Mouse (Mus musculus): ENCODE measurements at regions not wholly inside any gene's neighbourhood (a gene's known extent, or its start where the extent isn't known, plus 50 kb on each side); places are given as distances from the start of the nearest gene placed in this dataset.

GRCm38 (mm10) chr15:6065100-6065499 lies 234.5 kb upstream of the Dab2 start:
- in situ Hi-C loops (cut with MboI; ENCODE audit: low pct_ligation_motif_present, low pct_unique_long_range_greater_than_20kb, low sequenced_read_pairs), result no loop called here
- no peak overlapping the region for H3K4me2 ChIP-seq (ENCODE audit: insufficient read depth, low read depth, poor library complexity, severe bottlenecking)
- no peak overlapping the region for H3K9ac ChIP-seq (ENCODE audit: insufficient read depth, low read depth)
- no peaks in the 10 kb centered on the region for H3K27me3 ChIP-seq (replicated peaks)
- H3K9me3 ChIP-seq (replicated peaks; ENCODE audit: low read length), result no peaks in the 10 kb centered on the region
- H3K4me1 ChIP-seq (ENCODE audit: control insufficient read depth in 1 of 2, insufficient read depth in 2 of 2), result no peaks in the 10 kb centered on the region
- H3K4me3 ChIP-seq (replicated peaks in 1 of 3; ENCODE audit: low read depth in 2 of 3, low read length in 2 of 3, poor library complexity in 1 of 3), result no peak overlapping the region
- no peaks in the 10 kb centered on the region for H3K79me2 ChIP-seq (replicated peaks; ENCODE audit: control insufficient read depth, extremely low read depth, insufficient read depth, poor library complexity, severe bottlenecking)
- H3K27ac ChIP-seq (ENCODE audit: insufficient read depth, low read depth), result no peak overlapping the region
- TF ChIP-seq MAX (IDR thresholded peaks at IDR 0.05; ENCODE audit: low read length), result no peak
- no peak for TF ChIP-seq IRF4 (IDR thresholded peaks at IDR 0.05; ENCODE audit: low read depth, low read length)
- no peak for TF ChIP-seq PAX5 (IDR thresholded peaks at IDR 0.05; ENCODE audit: low read length)
- no peak for TF ChIP-seq BHLHE40 (IDR thresholded peaks at IDR 0.05; ENCODE audit: low read depth, low read length)
- no peak for TF ChIP-seq UBTF (IDR thresholded peaks at IDR 0.05; ENCODE audit: low read depth, low read length)
- TF ChIP-seq NELFE (IDR thresholded peaks at IDR 0.05; ENCODE audit: low read depth, low read length), result no peak
- no peak for TF ChIP-seq CTCF (conservative IDR thresholded peaks at IDR 0.05 in 1 of 2, IDR thresholded peaks at IDR 0.05 in 1 of 2; ENCODE audit: low read depth in 2 of 2, low read length in 2 of 2)
- no peak for TF ChIP-seq MEF2A (IDR thresholded peaks at IDR 0.05; ENCODE audit: borderline replicate concordance, low read depth, low read length)
- no peak for TF ChIP-seq SIN3A (IDR thresholded peaks at IDR 0.05; ENCODE audit: low read length)
- no peak for TF ChIP-seq TCF12 (IDR thresholded peaks at IDR 0.05; ENCODE audit: low read depth, low read length)
- no peak for TF ChIP-seq ZC3H11A (IDR thresholded peaks at IDR 0.05; ENCODE audit: low read depth, low read length)
- no peak for TF ChIP-seq JUND (conservative IDR thresholded peaks at IDR 0.05; ENCODE audit: low read depth, low read length)
- TF ChIP-seq KAT2A (IDR thresholded peaks at IDR 0.05; ENCODE audit: insufficient replicate concordance, low read length), result no peak
- TF ChIP-seq USF2 (conservative IDR thresholded peaks at IDR 0.05; ENCODE audit: low read depth, low read length), result no peak
- TF ChIP-seq E2F4 (IDR thresholded peaks at IDR 0.05; ENCODE audit: insufficient replicate concordance, low read depth, low read length), result no peak
- TF ChIP-seq ETS1 (conservative IDR thresholded peaks at IDR 0.05; ENCODE audit: low read depth, low read length), result no peak
- TF ChIP-seq ZMIZ1 (IDR thresholded peaks at IDR 0.05; ENCODE audit: low read depth, low read length), result no peak
- DNase-seq (ENCODE audit: extremely low read depth), result no peak
- dilution Hi-C loops (cut with MboI; ENCODE audit: extremely low pct_ligation_motif_present, extremely low pct_unique_long_range_greater_than_20kb, low sequenced_read_pairs), result no loop called here
- no peaks in the 10 kb centered on the region for H3K36me3 ChIP-seq (replicated peaks in 1 of 2; ENCODE audit: control insufficient read depth in 1 of 2, insufficient read depth in 1 of 2, low read length in 1 of 2)

- TF ChIP-seq ZMIZ1 (IDR thresholded peaks at IDR 0.05; ENCODE audit: low read depth, low read length) (no peak), NRF1 (IDR thresholded peaks at IDR 0.05; ENCODE audit: low read depth, low read length) (no peak), E2F4 (IDR thresholded peaks at IDR 0.05; ENCODE audit: insufficient replicate concordance, low read depth, low read length) (no peak), MYC (IDR thresholded peaks at IDR 0.05; ENCODE audit: low read depth, low read length) (no peak), MXI1 (IDR thresholded peaks at IDR 0.05; ENCODE audit: low read depth, low read length) (no peak)
- no peaks in the 10 kb centered on the region for H3K36me3 ChIP-seq (replicated peaks in 1 of 2; ENCODE audit: control insufficient read depth in 1 of 2, insufficient read depth in 1 of 2, low read length in 1 of 2)
- dilution Hi-C loops (cut with MboI; ENCODE audit: extremely low pct_ligation_motif_present, extremely low pct_unique_long_range_greater_than_20kb, low sequenced_read_pairs), result no loop called here
Measured at GRCm38 (mm10) chr15:6067380-6067779, 232.2 kb upstream of the Dab2 start.

More at GRCm38 (mm10) chr15:6067380-6067779, 232.2 kb upstream of the Dab2 start:
- no peak overlapping the region for H3K9ac ChIP-seq (ENCODE audit: insufficient read depth, low read depth)
- no peak overlapping the region for H3K4me2 ChIP-seq (ENCODE audit: insufficient read depth, low read depth, poor library complexity, severe bottlenecking)
- in situ Hi-C loops (cut with MboI; ENCODE audit: low pct_ligation_motif_present, low pct_unique_long_range_greater_than_20kb, low sequenced_read_pairs), result no loop called here
- H3K4me3 ChIP-seq (replicated peaks in 1 of 3; ENCODE audit: low read depth in 2 of 3, low read length in 2 of 3, poor library complexity in 1 of 3), result no peak overlapping the region
- no peaks in the 10 kb centered on the region for H3K79me2 ChIP-seq (replicated peaks; ENCODE audit: control insufficient read depth, extremely low read depth, insufficient read depth, poor library complexity, severe bottlenecking)
- H3K27ac ChIP-seq (ENCODE audit: insufficient read depth, low read depth), result no peak overlapping the region
- H3K9me3 ChIP-seq (replicated peaks; ENCODE audit: low read length), result no peaks in the 10 kb centered on the region
- no peaks in the 10 kb centered on the region for H3K27me3 ChIP-seq (replicated peaks)
- H3K4me1 ChIP-seq (ENCODE audit: control insufficient read depth in 1 of 2, insufficient read depth in 2 of 2), result no peaks in the 10 kb centered on the region
- DNase-seq (ENCODE audit: extremely low read depth), result no peak
